In the genomic region with DNA sequence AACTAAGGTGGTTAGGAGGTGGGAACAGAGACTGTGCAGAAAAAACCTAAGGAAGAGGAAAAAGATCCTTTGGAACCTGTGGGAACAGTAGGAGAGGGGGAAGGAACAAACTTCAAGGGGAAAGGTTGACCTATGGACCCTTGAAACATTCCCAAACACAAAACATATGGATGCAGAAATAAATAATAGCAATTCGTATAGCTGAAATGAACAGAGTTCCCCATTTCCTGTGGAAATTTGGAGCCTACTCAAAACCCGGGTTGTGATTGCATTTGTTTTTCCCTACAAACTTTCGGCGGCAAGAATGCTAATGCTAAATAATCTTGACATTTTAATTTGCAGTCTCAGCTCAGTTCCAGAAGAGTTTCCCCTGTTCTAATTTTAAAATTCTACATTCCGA, we compare ENCODE assay signal across 29 mouse cellular contexts.
DNase-seq lines count a peak whose midpoint lies in the region; ATAC-seq and TF ChIP-seq lines count a peak whose summit lies in the region.
"Had no signal": no experiment of that assay in that cellular context is flagged by ENCODE, and none has a peak within 500 bp of the region (broad histone marks: within the 10 kb centered on the region; RNA-seq: fewer than 3 reads in every experiment).

No protein-coding gene starts in this region.

- no peaks in the 10 kb centered on the region for H3K36me3 ChIP-seq in kidney, embryonic 15.5 days
- H3K36me3 ChIP-seq in lung, embryonic 14.5 days (ENCODE audit: insufficient read depth), result no peaks in the 10 kb centered on the region
- H3K36me3 ChIP-seq in stomach, embryonic 16.5 days (ENCODE audit: control insufficient read depth, insufficient read depth, low read length), result no peaks in the 10 kb centered on the region
- H3K36me3 ChIP-seq: embryonic facial prominence, embryonic 12.5 days; forebrain, embryonic 10.5 days; hindbrain, embryonic 13.5 days; limb, embryonic 12.5 days had no signal

- no peak overlapping the region for H3K4me2 ChIP-seq in kidney, embryonic 15.5 days
- H3K4me2 ChIP-seq in lung, embryonic 14.5 days, result no peak overlapping the region
- no peak overlapping the region for H3K4me2 ChIP-seq in stomach, embryonic 16.5 days (ENCODE audit: low read depth, low read length)
- H3K4me2 ChIP-seq: embryonic facial prominence, embryonic 12.5 days; heart, embryonic 11.5 days; hindbrain, embryonic 13.5 days; limb, embryonic 12.5 days; liver, embryonic 11.5 days; midbrain, embryonic 11.5 days had no signal

- peak overlapping the region; percentile 80 for H3K27ac ChIP-seq in kidney, embryonic 15.5 days
- no peak overlapping the region for H3K27ac ChIP-seq in lung, embryonic 14.5 days (ENCODE audit: low read depth)
- H3K27ac ChIP-seq in stomach, embryonic 16.5 days (ENCODE audit: low read length), result peak overlapping the region; percentile 46; the same call in 1 of the 2 replicates
- H3K27ac ChIP-seq: embryonic facial prominence, embryonic 12.5 days; forebrain, embryonic 10.5 days; gastrocnemius, adult 2 months; hindbrain, embryonic 13.5 days; limb, embryonic 12.5 days had no signal

- no peak for DNase-seq in kidney, adult 18-20 months
- DNase-seq in lung, embryonic 14.5 days, result peak; percentile 60
- no peak for DNase-seq in lung, adult 18-20 months
- DNase-seq in brain, adult 2 months (ENCODE audit: low read depth, low spot score), result peak; percentile 4
- DNase-seq: adrenal gland, postnatal 25 days; cerebellum, adult 8-10 months; cerebellum, postnatal 25 days; gastrocnemius, adult 2 months; gastrocnemius, postnatal 36 days; heart, adult 18-20 months; heart, postnatal 4 days; lung, postnatal 36 days; right cerebral cortex, postnatal 25 days; spleen, adult 18-20 months; thymus, postnatal 4 days had no signal

- no peak overlapping the region for H3K9ac ChIP-seq in kidney, embryonic 15.5 days
- H3K9ac ChIP-seq in lung, embryonic 14.5 days, result no peak overlapping the region
- H3K9ac ChIP-seq in stomach, embryonic 16.5 days (ENCODE audit: low read length), result no peak overlapping the region
- H3K9ac ChIP-seq: embryonic facial prominence, embryonic 12.5 days; hindbrain, embryonic 13.5 days; limb, embryonic 12.5 days had no signal

- WGBS in kidney, embryonic 15.5 days, result 46% methylated on average over 5 of the region's 5 CpGs
- 57% methylated on average over 5 of the region's 5 CpGs for WGBS in lung, embryonic 14.5 days
- 58% methylated on average over 5 of the region's 5 CpGs for WGBS in stomach, embryonic 16.5 days

- H3K9me3 ChIP-seq in kidney, embryonic 15.5 days (replicated peaks), result no peaks in the 10 kb centered on the region
- no peaks in the 10 kb centered on the region for H3K9me3 ChIP-seq in lung, embryonic 14.5 days (ENCODE audit: low read depth, low read length)
- H3K9me3 ChIP-seq in stomach, embryonic 16.5 days (replicated peaks; ENCODE audit: control insufficient read depth, low read length), result no peaks in the 10 kb centered on the region
- H3K9me3 ChIP-seq: embryonic facial prominence, embryonic 12.5 days; forebrain, embryonic 10.5 days; hindbrain, embryonic 13.5 days; limb, embryonic 12.5 days had no signal

- no peak overlapping the region for H3K4me3 ChIP-seq in kidney, embryonic 15.5 days (replicated peaks)
- H3K4me3 ChIP-seq in lung, embryonic 14.5 days (ENCODE audit: low read depth, low read length), result no peak overlapping the region
- H3K4me3 ChIP-seq in stomach, embryonic 16.5 days (replicated peaks; ENCODE audit: low read length), result no peak overlapping the region
- H3K4me3 ChIP-seq: embryonic facial prominence, embryonic 12.5 days; forebrain, embryonic 10.5 days; gastrocnemius, adult 2 months; hindbrain, embryonic 13.5 days; limb, embryonic 12.5 days had no signal

- ATAC-seq in kidney, embryonic 15.5 days (replicated peaks; ENCODE audit: low FRiP score), result peak; percentile 40; the same call in 1 of the 2 replicates
- no peak for ATAC-seq in lung, embryonic 14.5 days (ENCODE audit: insufficient read depth)
- ATAC-seq in stomach, embryonic 16.5 days (ENCODE audit: insufficient read depth, low FRiP score), result no peak
- ATAC-seq in cerebellum, adult (ENCODE audit: insufficient number of reproducible peaks, low FRiP score, low TSS enrichment), result no peak
- ATAC-seq: CD4-positive, CD25-positive, alpha-beta regulatory T cell, adult 4 months; forebrain, embryonic 16.5 days; intestine, embryonic 16.5 days; midbrain, embryonic 16.5 days had no signal

- no peak for TF ChIP-seq CTCF in lung, embryonic 14.5 days (IDR thresholded peaks at IDR 0.05; ENCODE audit: low read depth)

- no peaks in the 10 kb centered on the region for H3K27me3 ChIP-seq in kidney, embryonic 15.5 days
- no peaks in the 10 kb centered on the region for H3K27me3 ChIP-seq in lung, embryonic 14.5 days (ENCODE audit: insufficient read depth, low read length)
- H3K27me3 ChIP-seq in stomach, embryonic 16.5 days (ENCODE audit: control insufficient read depth, insufficient read depth, low read length), result no peaks in the 10 kb centered on the region
- H3K27me3 ChIP-seq: embryonic facial prominence, embryonic 12.5 days; limb, embryonic 12.5 days had no signal

- H3K4me1 ChIP-seq in kidney, embryonic 15.5 days, result peaks cover 20% of the 10 kb centered on the region
- H3K4me1 ChIP-seq in lung, embryonic 14.5 days (ENCODE audit: insufficient read depth), result no peaks in the 10 kb centered on the region
- H3K4me1 ChIP-seq in stomach, embryonic 16.5 days (ENCODE audit: control insufficient read depth, insufficient read depth, low read length), result no peaks in the 10 kb centered on the region
- H3K4me1 ChIP-seq: embryonic facial prominence, embryonic 12.5 days had no signal

Comparison
In these comparisons a context has a peak if more than half of its experiments do, and no peak if none do; other contexts are left out.
1. DNase-seq: peak in lung, embryonic 14.5 days (single experiment) and brain, adult 2 months (single experiment); none in kidney, adult 18-20 months (single experiment) and lung, adult 18-20 months (0 of 2).